Mouse (Mus musculus) WW6 (cell line): ENCODE results near the gene Abcf1.

Experiments used
- DNase-seq: peaks from one replicate; pipeline ENCODE4 v3.0.0-alpha.2; 2013; ENCODE audit warnings: low read depth, low spot score

Abcf1 gene

GRCm38 (mm10) chr17:35920384-35920783, 49.2 kb downstream of the Abcf1 start:
- DNase-seq = no peak

GRCm38 (mm10) chr17:35919864-35920301, 49.7 kb downstream of the Abcf1 start:
- no peak for DNase-seq

GRCm38 (mm10) chr17:35919060-35919715, 50.4 kb downstream of the Abcf1 start:
- peak; percentile 92 for DNase-seq

GRCm38 (mm10) chr17:35918276-35919059, 51.1 kb downstream of the Abcf1 start:
- DNase-seq = no peak

- DNase-seq = no peak
These were observed 51.9 kb downstream of the Abcf1 start for GRCm38 (mm10) chr17:35917463-35918251.

- no peak for DNase-seq
These were observed 52.5 kb downstream of the Abcf1 start for GRCm38 (mm10) chr17:35917143-35917462.

GRCm38 (mm10) chr17:35916297-35917142, 53.0 kb downstream of the Abcf1 start, which contains the start of the genes Mrps18b and Ppp1r10:
Gene Mrps18b, minus strand, starts transcription at chr17:35916389.
Gene Ppp1r10, plus strand, starts transcription at chr17:35916434.
- peak; percentile 99 for DNase-seq

- no peak for DNase-seq
These were observed 53.8 kb downstream of the Abcf1 start for GRCm38 (mm10) chr17:35915538-35916296.

GRCm38 (mm10) chr17:35914975-35915374, 54.6 kb downstream of the Abcf1 start:
- DNase-seq = no peak

GRCm38 (mm10) chr17:35909919-35910369, 59.6 kb downstream of the Abcf1 start, which contains the start of gene Atat1:
Gene Atat1, minus strand, starts transcription at chr17:35910075.
- DNase-seq = peak; percentile 79

- no peak for DNase-seq
These were observed 60.2 kb downstream of the Abcf1 start for GRCm38 (mm10) chr17:35909186-35909918.

- no peak for DNase-seq
These were observed 62.0 kb downstream of the Abcf1 start for GRCm38 (mm10) chr17:35907609-35908008.
